Mouse (Mus musculus): ENCODE measurements around the gene Clec2l. TPM values are rescaled to one million over a fixed set of nuclear protein-coding genes. Genes with fewer than 3 reads are reported as not detected.

The Clec2l gene
- polyA plus RNA-seq, 1 experiment from 2014 or later: 12.7 TPM

DNA sequence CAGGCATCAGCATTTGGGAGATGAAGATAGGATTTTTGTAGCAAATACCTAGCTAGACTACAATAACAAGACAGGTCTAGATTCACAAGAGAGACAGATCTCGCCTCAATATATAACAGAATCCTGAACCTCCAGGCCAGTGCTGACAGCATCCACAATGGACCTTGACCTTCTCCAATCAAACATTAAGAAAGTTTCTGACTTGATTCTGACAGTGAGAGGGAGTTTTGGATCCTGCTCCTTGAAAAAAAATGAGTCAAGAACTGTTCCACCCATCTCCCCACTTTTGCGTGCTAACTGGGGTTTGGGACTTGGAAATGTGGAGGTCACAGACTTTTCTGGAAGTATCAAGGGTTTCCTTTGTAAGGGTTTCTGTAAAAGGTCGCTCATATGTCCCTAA is 62.6 kb downstream of the Clec2l start:
- Histone ChIP-seq H3K36me3 (peaks cover 50% of the 10 kb centered on the region), H3K27me3 (no peaks in the 10 kb centered on the region), H3K4me3 (no peak overlapping the region), H3K9ac (no peak overlapping the region), H3K27ac (replicated peaks) (no peak overlapping the region), H3K4me2 (no peak overlapping the region), H3K9me3 (no peaks in the 10 kb centered on the region), H3K4me1 (replicated peaks) (peaks cover 9% of the 10 kb centered on the region; the same call in 1 of the 2 replicates)
- WGBS: 91% methylated on average over 3 of the region's 3 CpGs
- no peak for ATAC-seq (ENCODE audit: low read depth)

Other genes with a start within 250 kb of the Clec2l start
- 23.5 and 23.7 TPM in 2 replicates for gene Ubn2, start 229.1 kb upstream of the Clec2l start, polyA plus RNA-seq (2015; fragmentation: Nextera tagmentation; extraction: Ambion mirVana)
- gene Fmc1, start 129.6 kb upstream of the Clec2l start, polyA plus RNA-seq (2015; fragmentation: Nextera tagmentation; extraction: Ambion mirVana): 165 and 187 TPM in 2 replicates
- 38.3 and 41.1 TPM in 2 replicates for gene Luc7l2, start 111.7 kb upstream of the Clec2l start, polyA plus RNA-seq (2015; fragmentation: Nextera tagmentation; extraction: Ambion mirVana)
- gene Klrg2, start 25.8 kb upstream of the Clec2l start, polyA plus RNA-seq (2015; fragmentation: Nextera tagmentation; extraction: Ambion mirVana): 0.08 and 0.24 TPM in 2 replicates
- gene Tbxas1, start 212.3 kb downstream of the Clec2l start, polyA plus RNA-seq (2015; fragmentation: Nextera tagmentation; extraction: Ambion mirVana): 2.5 and 4.1 TPM in 2 replicates
- 32.8 and 37.9 TPM in 2 replicates for gene Hipk2, start 213.1 kb downstream of the Clec2l start, polyA plus RNA-seq (2015; fragmentation: Nextera tagmentation; extraction: Ambion mirVana)

Data from neural tube, embryonic 13.5 days (tissue).